Mouse (Mus musculus) adrenal gland, adult (tissue): ENCODE data around the gene Oprd1.

Source experiments
- DNase-seq, 2 experiments: peaks; one replicate each; pipeline ENCODE4 v3.0.0; 2022 to 2023; ENCODE audit warnings: low spot score in 1 of 2; ENCODE audit not compliant: inconsistent age in 2 of 2

Gene Oprd1

GRCm38 (mm10) chr4:132062289-132062688, 82.0 kb downstream of the Oprd1 start:
- no peak for DNase-seq
